Mouse (Mus musculus): ENCODE measurements at regions not wholly inside any gene's neighbourhood (a gene's known extent, or its start where the extent isn't known, plus 50 kb on each side); places are given as distances from the start of the nearest gene placed in this dataset.

DNA sequence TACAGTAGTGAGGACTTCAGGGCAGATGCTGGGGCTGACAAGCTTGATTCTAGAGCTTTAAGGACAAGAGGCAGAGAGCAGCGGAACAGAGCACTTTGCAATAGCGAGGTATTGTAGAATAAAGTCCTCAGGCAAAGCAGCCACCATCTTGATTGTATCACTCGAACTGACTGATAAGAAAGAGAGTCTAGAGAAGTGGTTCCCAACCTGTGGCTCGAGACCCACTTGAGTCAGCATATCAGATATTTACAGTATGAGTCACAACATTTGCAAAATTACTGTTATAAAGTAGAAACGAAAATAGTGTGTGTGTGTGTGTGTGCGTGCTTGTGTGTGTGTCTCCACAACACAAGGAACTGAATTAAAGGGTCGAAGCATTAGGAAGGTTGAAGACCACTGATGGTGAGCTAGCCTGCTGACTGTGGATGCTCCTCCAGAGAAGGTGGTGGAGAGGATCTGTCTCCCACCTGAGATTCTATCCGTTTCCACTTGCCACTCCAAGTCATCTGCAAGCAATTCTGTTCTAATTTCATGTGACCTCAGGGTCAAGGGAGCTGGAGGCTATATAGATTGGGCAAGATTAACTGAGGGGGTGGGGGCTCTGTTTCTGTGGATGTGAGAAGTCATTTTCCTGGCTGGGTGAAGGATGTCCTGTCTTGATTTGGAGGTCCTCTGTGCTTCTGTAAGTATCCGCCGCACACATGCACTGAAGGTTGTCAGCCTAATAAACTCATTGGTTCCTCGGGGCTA lies 115.0 kb downstream of the Phlda1 start:
- DNase-seq (ENCODE audit: low read depth, low spot score), result no peak
- no peak overlapping the region for H3K4me3 ChIP-seq (ENCODE audit: control insufficient read depth in 1 of 2, insufficient read depth in 1 of 2, low read depth in 2 of 2, low read length in 2 of 2)
- TF ChIP-seq CHD2 (IDR thresholded peaks at IDR 0.05; ENCODE audit: low read length) (no peak), CHD1 (IDR thresholded peaks at IDR 0.05; ENCODE audit: low read depth, low read length) (no peak), ZNF384 (IDR thresholded peaks at IDR 0.05; ENCODE audit: low read depth, low read length) (no peak), MXI1 (IDR thresholded peaks at IDR 0.05; ENCODE audit: low read depth, low read length) (no peak), ETS1 (IDR thresholded peaks at IDR 0.05; ENCODE audit: low read depth, low read length) (no peak), EP300 (IDR thresholded peaks at IDR 0.05; ENCODE audit: low read depth in 1 of 2, low read length in 2 of 2) (no peak), NELFE (IDR thresholded peaks at IDR 0.05; ENCODE audit: low read depth, low read length) (no peak), TBP (IDR thresholded peaks at IDR 0.05; ENCODE audit: low read depth, low read length) (no peak), GATA1 (IDR thresholded peaks at IDR 0.05; ENCODE audit: low read depth, low read length) (no peak), HCFC1 (IDR thresholded peaks at IDR 0.05; ENCODE audit: low read depth, low read length) (no peak), POLR2AphosphoS5 (IDR thresholded peaks at IDR 0.05; ENCODE audit: borderline replicate concordance, low read depth, low read length) (no peak), RCOR1 (IDR thresholded peaks at IDR 0.05; ENCODE audit: low read depth, low read length) (no peak), MYB (IDR thresholded peaks at IDR 0.05; ENCODE audit: low read depth, low read length) (no peak), MYC (IDR thresholded peaks at IDR 0.05; ENCODE audit: low read depth, low read length) (no peak), ELF1 (IDR thresholded peaks at IDR 0.05; ENCODE audit: low read depth, low read length) (no peak), MEF2A (IDR thresholded peaks at IDR 0.05; ENCODE audit: extremely low read depth, insufficient replicate concordance, low read depth, low read length, poor library complexity, severe bottlenecking) (no peak), JUND (IDR thresholded peaks at IDR 0.05; ENCODE audit: low read depth, low read length) (no peak), RAD21 (IDR thresholded peaks at IDR 0.05; ENCODE audit: low read depth, low read length) (no peak), CTCF (IDR thresholded peaks at IDR 0.05 in 2 of 3, conservative IDR thresholded peaks at IDR 0.05 in 1 of 3; ENCODE audit: control insufficient read depth in 1 of 3, insufficient read depth in 1 of 3, low read depth in 2 of 3, low read length in 3 of 3, poor library complexity in 1 of 3, severe bottlenecking in 1 of 3) (no peak)
- no peaks in the 10 kb centered on the region for H3K36me3 ChIP-seq (ENCODE audit: control insufficient read depth in 1 of 2, insufficient read depth in 2 of 2, low read length in 2 of 2)
- H3K27ac ChIP-seq (ENCODE audit: control insufficient read depth, low read depth, low read length), result no peak overlapping the region
- H3K4me1 ChIP-seq (ENCODE audit: control insufficient read depth in 1 of 2, insufficient read depth in 2 of 2, low read length in 2 of 2), result no peaks in the 10 kb centered on the region
- no peaks in the 10 kb centered on the region for H3K9me3 ChIP-seq (replicated peaks; ENCODE audit: insufficient read depth, low read length)
- peaks cover 0 to 2% of the 10 kb centered on the region in 2 experiments; a peak in 2 of 4 replicates for H3K27me3 ChIP-seq (ENCODE audit: control insufficient read depth in 1 of 2, insufficient read depth in 2 of 2, low read length in 2 of 2)
- no peak overlapping the region for H3K9ac ChIP-seq (ENCODE audit: control insufficient read depth, low read depth, low read length, poor library complexity, severe bottlenecking)
- H3K79me2 ChIP-seq (ENCODE audit: control insufficient read depth, insufficient read depth, low read length, poor library complexity), result no peaks in the 10 kb centered on the region

DNA sequence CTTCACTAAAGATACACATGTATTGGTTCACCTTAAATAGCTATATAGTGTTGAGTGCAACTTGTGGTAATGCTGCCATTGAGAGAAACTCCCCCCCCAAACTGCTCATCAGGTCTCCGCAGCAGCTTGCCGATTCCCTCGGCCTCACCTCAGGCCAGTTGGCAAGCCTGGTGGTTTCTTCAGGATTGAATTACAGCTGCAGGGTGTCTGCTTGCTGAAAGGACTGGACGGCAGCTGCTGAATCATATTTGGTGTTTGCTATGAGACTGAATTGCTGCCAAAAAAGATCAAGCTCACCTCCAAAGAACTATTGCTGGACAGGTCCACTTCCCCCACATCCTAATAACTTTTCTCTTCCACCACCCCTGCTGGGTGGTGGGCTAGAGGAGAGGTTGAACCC lies 116.7 kb downstream of the Phlda1 start:
- no peaks in the 10 kb centered on the region for H3K9me3 ChIP-seq (replicated peaks; ENCODE audit: insufficient read depth, low read length)
- no peak overlapping the region for H3K27ac ChIP-seq (ENCODE audit: control insufficient read depth, low read depth, low read length)
- DNase-seq (ENCODE audit: low read depth, low spot score), result no peak
- no peaks in the 10 kb centered on the region for H3K4me1 ChIP-seq (ENCODE audit: control insufficient read depth in 1 of 2, insufficient read depth in 2 of 2, low read length in 2 of 2)
- peaks cover 0 to 2% of the 10 kb centered on the region in 2 experiments; a peak in 2 of 4 replicates for H3K27me3 ChIP-seq (ENCODE audit: control insufficient read depth in 1 of 2, insufficient read depth in 2 of 2, low read length in 2 of 2)
- no peak overlapping the region for H3K9ac ChIP-seq (ENCODE audit: control insufficient read depth, low read depth, low read length, poor library complexity, severe bottlenecking)
- no peaks in the 10 kb centered on the region for H3K36me3 ChIP-seq (ENCODE audit: control insufficient read depth in 1 of 2, insufficient read depth in 2 of 2, low read length in 2 of 2)
- no peak for TF ChIP-seq SIN3A (IDR thresholded peaks at IDR 0.05; ENCODE audit: low read length)
- no peak for TF ChIP-seq E2F4 (IDR thresholded peaks at IDR 0.05; ENCODE audit: borderline replicate concordance, low read depth, low read length)
- no peak for TF ChIP-seq NRF1 (IDR thresholded peaks at IDR 0.05; ENCODE audit: insufficient read depth, low read depth, low read length, poor library complexity, severe bottlenecking)
- no peak for TF ChIP-seq MAX (IDR thresholded peaks at IDR 0.05; ENCODE audit: low read length)
- TF ChIP-seq CHD1 (IDR thresholded peaks at IDR 0.05; ENCODE audit: low read depth, low read length), result no peak
- TF ChIP-seq KAT2A (conservative IDR thresholded peaks at IDR 0.05; ENCODE audit: low read depth, low read length), result no peak
- TF ChIP-seq USF1 (IDR thresholded peaks at IDR 0.05; ENCODE audit: low read depth, low read length), result no peak
- no peak for TF ChIP-seq JUND (IDR thresholded peaks at IDR 0.05; ENCODE audit: low read depth, low read length)
- no peak for TF ChIP-seq HCFC1 (IDR thresholded peaks at IDR 0.05; ENCODE audit: low read depth, low read length)
- TF ChIP-seq ZNF384 (IDR thresholded peaks at IDR 0.05; ENCODE audit: low read depth, low read length), result no peak
- TF ChIP-seq RAD21 (IDR thresholded peaks at IDR 0.05; ENCODE audit: low read depth, low read length), result no peak
- TF ChIP-seq ETS1 (IDR thresholded peaks at IDR 0.05; ENCODE audit: low read depth, low read length), result no peak
- no peak for TF ChIP-seq ELF1 (IDR thresholded peaks at IDR 0.05; ENCODE audit: low read depth, low read length)
- H3K4me3 ChIP-seq (ENCODE audit: control insufficient read depth in 1 of 2, insufficient read depth in 1 of 2, low read depth in 2 of 2, low read length in 2 of 2), result no peak overlapping the region
- H3K79me2 ChIP-seq (ENCODE audit: control insufficient read depth, insufficient read depth, low read length, poor library complexity), result no peaks in the 10 kb centered on the region

Measured in MEL (cell line).